Mouse (Mus musculus): ENCODE measurements around the gene Actr8. TPM values are rescaled to one million over a fixed set of nuclear protein-coding genes. Genes with fewer than 3 reads are reported as not detected.

Gene Actr8
- polyA plus RNA-seq, 2 experiments: 47.7 to 60.6 TPM

DNA sequence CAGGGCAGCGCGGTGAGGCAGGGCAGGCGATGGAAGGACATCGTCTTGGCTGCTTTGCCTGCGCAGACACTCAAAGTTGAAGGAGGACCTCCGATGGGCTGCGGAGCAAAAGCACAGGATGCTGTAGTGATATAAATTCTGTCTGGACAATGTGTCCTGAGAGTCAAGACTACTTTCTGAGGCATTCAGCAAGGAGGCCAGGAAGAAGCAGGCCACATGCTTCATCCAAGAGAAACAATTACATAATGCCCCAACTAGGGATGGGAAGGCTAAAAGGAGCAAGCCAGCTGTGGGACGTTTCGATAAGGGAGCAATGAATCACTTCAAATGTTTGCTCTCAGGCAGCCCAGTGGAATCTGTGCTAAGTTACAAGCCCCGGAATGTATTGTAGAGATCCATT, 67.1 kb downstream of the Actr8 start:
- H3K36me3 ChIP-seq (ENCODE audit: control insufficient read depth, insufficient read depth, low read length): no peaks in the 10 kb centered on the region; the same call in 1 of the 2 replicates
- H3K9ac ChIP-seq (ENCODE audit: low read depth, low read length, severe bottlenecking): no peak overlapping the region
- no peak overlapping the region for H3K27ac ChIP-seq (replicated peaks; ENCODE audit: low read depth, low read length)
- TF ChIP-seq POLR2A (IDR thresholded peaks at IDR 0.05; ENCODE audit: borderline replicate concordance, extremely low read depth, insufficient read depth, insufficient read length): no peak
- no peak overlapping the region for H3K4me2 ChIP-seq (replicated peaks; ENCODE audit: low read depth, low read length, severe bottlenecking)
- H3K9me3 ChIP-seq (ENCODE audit: control insufficient read depth, low read length): no peaks in the 10 kb centered on the region
- ATAC-seq (ENCODE audit: low FRiP score, low read depth) (no peak), DNase-seq (ENCODE audit: low spot score) (no peak)
- H3K4me1 ChIP-seq (ENCODE audit: control insufficient read depth, insufficient read depth, low read length): no peaks in the 10 kb centered on the region
- WGBS: 87% methylated on average over 10 of the region's 10 CpGs
- no peak overlapping the region for H3K4me3 ChIP-seq (replicated peaks; ENCODE audit: low read length)
- no peaks in the 10 kb centered on the region for H3K27me3 ChIP-seq (ENCODE audit: control insufficient read depth, insufficient read depth, low read length)

DNA sequence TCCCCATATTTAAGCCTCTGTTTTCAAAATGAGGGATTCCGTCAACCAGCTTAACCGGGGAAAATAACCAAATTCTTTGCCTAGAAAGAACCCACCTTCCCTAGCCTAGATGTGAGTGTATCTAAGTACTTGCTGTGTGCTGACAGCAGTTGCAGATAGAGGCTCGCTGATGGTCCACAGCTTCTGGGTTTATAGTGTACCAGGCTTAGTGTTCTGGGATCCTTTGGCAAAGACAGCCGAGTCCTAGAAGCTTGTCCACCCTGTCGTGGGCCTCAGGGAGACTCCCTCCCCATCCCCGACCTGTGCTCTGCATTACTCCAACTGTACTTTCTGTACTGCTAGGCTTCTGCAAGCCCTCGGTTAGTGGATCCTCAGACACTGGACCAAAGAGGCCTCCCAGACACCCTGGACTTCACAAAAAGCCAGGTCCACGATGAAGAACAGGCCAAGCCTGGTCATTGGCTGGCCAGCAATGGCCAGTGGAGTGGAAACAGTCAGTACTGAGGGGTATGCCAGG, 67.6 kb downstream of the Actr8 start:
- Histone ChIP-seq H3K9me3 (ENCODE audit: control insufficient read depth, low read length) (no peaks in the 10 kb centered on the region), H3K4me1 (ENCODE audit: control insufficient read depth, insufficient read depth, low read length) (no peaks in the 10 kb centered on the region), H3K9ac (ENCODE audit: low read depth, low read length, severe bottlenecking) (no peak overlapping the region), H3K4me2 (replicated peaks; ENCODE audit: low read depth, low read length, severe bottlenecking) (no peak overlapping the region), H3K4me3 (replicated peaks; ENCODE audit: low read length) (no peak overlapping the region), H3K27me3 (ENCODE audit: control insufficient read depth, insufficient read depth, low read length) (no peaks in the 10 kb centered on the region), H3K27ac (replicated peaks; ENCODE audit: low read depth, low read length) (no peak overlapping the region), H3K36me3 (ENCODE audit: control insufficient read depth, insufficient read depth, low read length) (no peaks in the 10 kb centered on the region; the same call in 1 of the 2 replicates)
- no peak for TF ChIP-seq POLR2A (IDR thresholded peaks at IDR 0.05; ENCODE audit: borderline replicate concordance, extremely low read depth, insufficient read depth, insufficient read length)
- no peak for ATAC-seq (ENCODE audit: low FRiP score, low read depth)
- DNase-seq (ENCODE audit: low spot score): no peak
- 81% methylated on average over 8 of the region's 8 CpGs for WGBS

DNA sequence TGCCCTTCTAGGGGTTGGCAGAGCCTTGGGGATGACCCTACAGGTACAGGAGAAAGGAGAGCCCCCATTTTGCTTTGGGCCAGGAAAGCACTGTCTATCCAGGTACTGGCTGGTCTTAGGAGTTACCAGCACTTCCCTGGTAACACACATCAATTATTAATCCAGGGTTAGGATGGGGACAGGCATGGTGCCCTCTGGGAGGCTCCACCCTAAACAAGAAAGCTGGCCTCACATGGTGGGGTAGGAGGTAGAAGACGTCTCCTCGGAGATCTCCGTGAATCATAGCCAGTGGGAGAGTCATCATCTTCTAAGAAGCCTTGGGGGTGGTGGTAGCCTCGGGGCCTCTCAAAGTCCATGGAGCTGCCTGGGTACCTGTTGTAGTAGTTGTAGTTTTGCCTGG, 68.8 kb downstream of the Actr8 start:
- Histone ChIP-seq H3K4me3 (replicated peaks; ENCODE audit: low read length) (no peak overlapping the region), H3K4me1 (ENCODE audit: control insufficient read depth, insufficient read depth, low read length) (no peaks in the 10 kb centered on the region), H3K27me3 (ENCODE audit: control insufficient read depth, insufficient read depth, low read length) (no peaks in the 10 kb centered on the region), H3K4me2 (replicated peaks; ENCODE audit: low read depth, low read length, severe bottlenecking) (no peak overlapping the region), H3K9ac (ENCODE audit: low read depth, low read length, severe bottlenecking) (no peak overlapping the region), H3K9me3 (ENCODE audit: control insufficient read depth, low read length) (no peaks in the 10 kb centered on the region), H3K36me3 (ENCODE audit: control insufficient read depth, insufficient read depth, low read length) (no peaks in the 10 kb centered on the region), H3K27ac (replicated peaks; ENCODE audit: low read depth, low read length) (no peak overlapping the region)
- TF ChIP-seq POLR2A (IDR thresholded peaks at IDR 0.05; ENCODE audit: borderline replicate concordance, extremely low read depth, insufficient read depth, insufficient read length): no peak
- ATAC-seq (ENCODE audit: low FRiP score, low read depth) (no peak), DNase-seq (ENCODE audit: low spot score) (no peak)
- WGBS: 93% methylated on average over 4 of the region's 4 CpGs

DNA sequence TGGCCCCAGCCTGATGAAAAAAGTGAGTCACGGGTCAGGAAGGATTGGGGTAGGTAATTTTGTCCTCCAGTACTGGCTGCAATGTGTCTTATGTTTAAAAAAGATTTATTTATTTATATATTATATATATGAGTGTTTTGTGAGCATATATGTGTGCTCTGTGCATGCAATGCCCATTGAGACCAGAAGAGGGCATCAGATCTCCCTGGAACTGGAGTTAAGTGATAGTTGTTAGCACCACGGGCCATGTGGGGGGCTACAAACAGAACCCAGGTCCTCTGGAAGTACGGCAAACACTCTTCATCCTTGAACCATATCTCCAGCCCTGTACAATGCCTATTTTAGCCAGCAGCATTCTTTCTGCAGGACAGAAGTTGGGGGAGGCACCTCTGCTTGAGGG, 69.9 kb downstream of the Actr8 start:
- TF ChIP-seq POLR2A (IDR thresholded peaks at IDR 0.05; ENCODE audit: borderline replicate concordance, extremely low read depth, insufficient read depth, insufficient read length): no peak
- Histone ChIP-seq H3K4me1 (ENCODE audit: control insufficient read depth, insufficient read depth, low read length) (no peaks in the 10 kb centered on the region), H3K27me3 (ENCODE audit: control insufficient read depth, insufficient read depth, low read length) (no peaks in the 10 kb centered on the region), H3K9me3 (ENCODE audit: control insufficient read depth, low read length) (no peaks in the 10 kb centered on the region), H3K9ac (ENCODE audit: low read depth, low read length, severe bottlenecking) (no peak overlapping the region), H3K4me2 (replicated peaks; ENCODE audit: low read depth, low read length, severe bottlenecking) (no peak overlapping the region), H3K27ac (replicated peaks; ENCODE audit: low read depth, low read length) (no peak overlapping the region), H3K4me3 (replicated peaks; ENCODE audit: low read length) (no peak overlapping the region), H3K36me3 (ENCODE audit: control insufficient read depth, insufficient read depth, low read length) (no peaks in the 10 kb centered on the region)
- ATAC-seq (ENCODE audit: low FRiP score, low read depth) (no peak), DNase-seq (ENCODE audit: low spot score) (no peak)
- WGBS: 84% methylated on average over 3 of the region's 3 CpGs

DNA sequence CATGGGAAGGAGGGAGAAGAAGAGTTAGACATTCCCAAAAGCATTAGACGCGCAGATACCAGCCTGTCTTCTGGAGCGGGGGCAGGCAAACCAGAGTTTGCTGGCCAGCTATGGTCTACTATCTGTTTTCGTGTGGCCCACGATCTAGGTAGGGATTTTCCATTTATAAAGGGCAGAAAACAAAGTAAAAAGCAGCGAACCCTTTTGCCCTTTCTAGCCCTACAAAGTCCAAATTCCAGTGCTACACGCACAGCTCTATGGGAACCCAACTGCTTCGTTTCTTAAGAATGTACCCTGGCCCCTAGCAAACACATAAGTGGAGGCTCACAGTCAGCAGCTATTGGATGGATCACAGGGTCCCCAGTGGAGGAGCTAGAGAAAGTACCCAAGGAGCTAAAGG, 72.1 kb downstream of the Actr8 start:
- Histone ChIP-seq H3K9me3 (ENCODE audit: control insufficient read depth, low read length) (no peaks in the 10 kb centered on the region), H3K36me3 (ENCODE audit: control insufficient read depth, insufficient read depth, low read length) (no peaks in the 10 kb centered on the region), H3K4me1 (ENCODE audit: control insufficient read depth, insufficient read depth, low read length) (no peaks in the 10 kb centered on the region), H3K4me2 (replicated peaks; ENCODE audit: low read depth, low read length, severe bottlenecking) (no peak overlapping the region), H3K4me3 (replicated peaks; ENCODE audit: low read length) (no peak overlapping the region), H3K27ac (replicated peaks; ENCODE audit: low read depth, low read length) (no peak overlapping the region), H3K9ac (ENCODE audit: low read depth, low read length, severe bottlenecking) (no peak overlapping the region), H3K27me3 (ENCODE audit: control insufficient read depth, insufficient read depth, low read length) (no peaks in the 10 kb centered on the region)
- ATAC-seq (ENCODE audit: low FRiP score, low read depth) (no peak), DNase-seq (ENCODE audit: low spot score) (no peak)
- TF ChIP-seq POLR2A (IDR thresholded peaks at IDR 0.05; ENCODE audit: borderline replicate concordance, extremely low read depth, insufficient read depth, insufficient read length): no peak
- WGBS: 87% methylated on average over 8 of the region's 8 CpGs

DNA sequence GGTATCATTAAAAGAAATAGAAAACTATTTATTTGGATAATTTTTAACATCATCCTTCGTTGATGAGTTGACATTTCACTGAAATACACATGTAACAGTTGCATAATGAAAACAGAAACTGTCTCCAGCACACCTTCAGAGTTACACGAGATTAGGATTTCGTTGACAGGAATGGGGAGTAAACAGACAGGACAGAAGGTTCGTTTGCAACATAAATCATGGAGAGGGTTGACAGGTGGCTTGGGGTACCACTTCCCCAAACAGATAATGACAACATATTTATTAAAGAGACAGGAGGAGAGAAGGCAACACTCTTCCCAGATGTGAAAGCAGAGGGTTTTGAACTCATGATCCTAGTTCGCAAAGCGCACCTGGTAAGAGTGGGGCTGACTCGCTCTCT, 76.8 kb downstream of the Actr8 start:
- Histone ChIP-seq H3K9me3 (ENCODE audit: control insufficient read depth, low read length) (no peaks in the 10 kb centered on the region), H3K27ac (replicated peaks; ENCODE audit: low read depth, low read length) (no peak overlapping the region), H3K4me1 (ENCODE audit: control insufficient read depth, insufficient read depth, low read length) (no peaks in the 10 kb centered on the region), H3K4me3 (replicated peaks; ENCODE audit: low read length) (no peak overlapping the region), H3K4me2 (replicated peaks; ENCODE audit: low read depth, low read length, severe bottlenecking) (no peak overlapping the region), H3K36me3 (ENCODE audit: control insufficient read depth, insufficient read depth, low read length) (no peaks in the 10 kb centered on the region), H3K9ac (ENCODE audit: low read depth, low read length, severe bottlenecking) (no peak overlapping the region), H3K27me3 (ENCODE audit: control insufficient read depth, insufficient read depth, low read length) (no peaks in the 10 kb centered on the region)
- DNase-seq (ENCODE audit: low spot score): no peak
- TF ChIP-seq POLR2A (IDR thresholded peaks at IDR 0.05; ENCODE audit: borderline replicate concordance, extremely low read depth, insufficient read depth, insufficient read length): no peak
- ATAC-seq (ENCODE audit: low FRiP score, low read depth): no peak
- WGBS: 73% methylated on average over 7 of the region's 7 CpGs

Small RNA genes within 50 kb of the gene (microRNA-seq; reads per million reads assigned to microRNA genes)
- gene Mir6947: not detected

Other genes starting within 250 kb of the Actr8 start
- 96.3 and 137 TPM in 2 replicates for gene Selenok, start 10.0 kb upstream of the Actr8 start, polyA plus RNA-seq (2012; rRNA removed)
- 238 and 265 TPM in 2 replicates for gene Selenok, start 10.0 kb upstream of the Actr8 start, polyA plus RNA-seq (2014; fragmentation: Nextera tagmentation; extraction: Ambion mirVana)
- gene Il17rb, start 30.6 kb downstream of the Actr8 start, polyA plus RNA-seq (2012; rRNA removed): 1.3 TPM in 2 replicates
- 1.3 and 1.7 TPM in 2 replicates for gene Il17rb, start 30.6 kb downstream of the Actr8 start, polyA plus RNA-seq (2014; fragmentation: Nextera tagmentation; extraction: Ambion mirVana)
- gene Chdh, start 30.7 kb downstream of the Actr8 start, polyA plus RNA-seq (2012; rRNA removed): 1.3 TPM in 2 replicates
- gene Chdh, start 30.7 kb downstream of the Actr8 start, polyA plus RNA-seq (2014; fragmentation: Nextera tagmentation; extraction: Ambion mirVana): 0.43 and 0.66 TPM in 2 replicates

All from limb, embryonic 14.5 days (tissue).